Mouse (Mus musculus) urinary bladder, postnatal 14 days (tissue): ENCODE results near the gene Eme2.
"Not testable (repeated sequence)": the region's sequence is repeated elsewhere in the genome, so short reads cannot be mapped to it uniquely, and the experiment has no call there.

Experiments
- DNase-seq: peaks from one replicate; pipeline ENCODE4 v3.0.0; 2021; ENCODE audit warnings: low spot score

Eme2 gene

GRCm38 (mm10) chr17:24894995-24895547, at the start of gene Eme2, which contains the start of gene Mrps34:
Gene Eme2 (minus strand): TSS chr17:24895087.
Gene Mrps34 (plus strand): TSS chr17:24895116.
- peak; percentile 84 for DNase-seq

GRCm38 (mm10) chr17:24943589-24943988, 48.7 kb upstream of the Eme2 start:
- not testable (repeated sequence) for DNase-seq

- DNase-seq = no peak
Observed at GRCm38 (mm10) chr17:24943036-24943435, 48.1 kb upstream of the Eme2 start.

GRCm38 (mm10) chr17:24942453-24942852, 47.6 kb upstream of the Eme2 start:
- DNase-seq = peak; percentile 41

GRCm38 (mm10) chr17:24937266-24937665, 42.4 kb upstream of the Eme2 start:
- DNase-seq = no peak

GRCm38 (mm10) chr17:24936259-24937237, 41.7 kb upstream of the Eme2 start, which contains the start of gene Mapk8ip3:
Gene Mapk8ip3 (minus strand): TSS chr17:24936977.
- peak; percentile 95 for DNase-seq

- no peak for DNase-seq
Observed at GRCm38 (mm10) chr17:24935666-24936065, 40.8 kb upstream of the Eme2 start.

GRCm38 (mm10) chr17:24934926-24935325, 40.0 kb upstream of the Eme2 start:
- DNase-seq = peak; percentile 7

GRCm38 (mm10) chr17:24933163-24933562, 38.3 kb upstream of the Eme2 start:
- no peak for DNase-seq

GRCm38 (mm10) chr17:24932431-24932830, 37.5 kb upstream of the Eme2 start:
- no peak for DNase-seq

- no peak for DNase-seq
Observed at GRCm38 (mm10) chr17:24929506-24929905, 34.6 kb upstream of the Eme2 start.

- no peak for DNase-seq
Observed at GRCm38 (mm10) chr17:24923246-24923645, 28.4 kb upstream of the Eme2 start.

GRCm38 (mm10) chr17:24913984-24914383, 19.1 kb upstream of the Eme2 start:
- no peak for DNase-seq

GRCm38 (mm10) chr17:24907591-24907990, 12.7 kb upstream of the Eme2 start:
- no peak for DNase-seq

- DNase-seq = no peak
Observed at GRCm38 (mm10) chr17:24903767-24904166, 8.9 kb upstream of the Eme2 start.

GRCm38 (mm10) chr17:24902671-24903474, 8.0 kb upstream of the Eme2 start:
- DNase-seq = no peak

GRCm38 (mm10) chr17:24902124-24902523, 7.2 kb upstream of the Eme2 start:
- DNase-seq = no peak

GRCm38 (mm10) chr17:24900014-24900413, 5.1 kb upstream of the Eme2 start:
- no peak for DNase-seq

- DNase-seq = no peak
Observed at GRCm38 (mm10) chr17:24899153-24899552, 4.3 kb upstream of the Eme2 start.

GRCm38 (mm10) chr17:24898041-24898854, 3.4 kb upstream of the Eme2 start:
- no peak for DNase-seq

GRCm38 (mm10) chr17:24897600-24897999, 2.7 kb upstream of the Eme2 start:
- DNase-seq = no peak

- no peak for DNase-seq
Observed at GRCm38 (mm10) chr17:24896993-24897269, 2.0 kb upstream of the Eme2 start.
